Mouse (Mus musculus) CH12.LX (cell line): ENCODE data around the gene Bmp6. TPM values are rescaled to one million over a fixed set of nuclear protein-coding genes. Genes with fewer than 3 reads are reported as not detected.

Experiments
- DNase-seq: peaks from one replicate; pipeline ENCODE4 v3.0.0-alpha.2; 2013; ENCODE audit errors: extremely low read depth
- H3K27ac ChIP-seq: 2 replicates; pipeline ENCODE4 v1.5.1; 2012; ENCODE audit warnings: low read depth, mild to moderate bottlenecking, control low read depth, moderate library complexity; ENCODE audit not compliant: insufficient read depth
- H3K27me3 ChIP-seq: replicated peaks from 2 replicates; pipeline ENCODE3; 2012; ENCODE audit warnings: inconsistent platforms
- H3K36me3 ChIP-seq, 2 experiments: replicated peaks in 1 of 2; 2 replicates each; pipeline versions ENCODE3 to v1.6.1; 2012; ENCODE audit warnings: inconsistent platforms in 1 of 2, low read length in 1 of 2, mild to moderate bottlenecking in 1 of 2, mixed read lengths in 1 of 2, moderate library complexity in 1 of 2; ENCODE audit not compliant: control insufficient read depth in 1 of 2, insufficient read depth in 1 of 2
- H3K4me1 ChIP-seq, 2 experiments: 2 replicates each; pipeline ENCODE4 v1.6.1; 2012; ENCODE audit warnings: inconsistent platforms in 1 of 2, moderate library complexity in 1 of 2; ENCODE audit not compliant: insufficient read depth in 2 of 2, control insufficient read depth in 1 of 2
- H3K4me2 ChIP-seq: 2 replicates; pipeline ENCODE4 v1.6.1; 2012; ENCODE audit warnings: low read depth, mild to moderate bottlenecking, control low read depth; ENCODE audit not compliant: poor library complexity, insufficient read depth, severe bottlenecking
- H3K4me3 ChIP-seq, 3 experiments: fragments of 150-350 bp in 1 of 3; sonication (generic) in 1 of 3; replicated peaks in 1 of 3; 2 replicates each; pipeline versions ENCODE3 to v1.5.1; 2011 to 2012; ENCODE audit warnings: low read depth in 2 of 3, low read length in 2 of 3, mild to moderate bottlenecking in 2 of 3, moderate library complexity in 2 of 3, control low read depth in 1 of 3, improper control_type of control experiment in 1 of 3, inconsistent platforms in 1 of 3, mixed read lengths in 1 of 3; ENCODE audit not compliant: poor library complexity in 1 of 3
- H3K79me2 ChIP-seq: replicated peaks from 2 replicates; pipeline ENCODE4 v1.6.1; 2012; ENCODE audit warnings: mild to moderate bottlenecking, moderate library complexity; ENCODE audit not compliant: control insufficient read depth, poor library complexity, insufficient read depth, severe bottlenecking; ENCODE audit errors: extremely low read depth
- H3K9ac ChIP-seq: 2 replicates; pipeline ENCODE4 v1.6.1; 2012; ENCODE audit warnings: low read depth, mild to moderate bottlenecking, control low read depth, moderate library complexity; ENCODE audit not compliant: insufficient read depth
- H3K9me3 ChIP-seq: replicated peaks from 2 replicates; pipeline ENCODE3; 2012; ENCODE audit warnings: low read length, inconsistent platforms, mixed read lengths
- BHLHE40 ChIP-seq: IDR thresholded peaks from 2 replicates; pipeline ENCODE4 v1.6.1; 2011; ENCODE audit warnings: mild to moderate bottlenecking, low read depth, low read length, improper control_type of control experiment
- CTCF ChIP-seq, 2 experiments: IDR thresholded peaks in 1 of 2; conservative IDR thresholded peaks in 1 of 2; 2 replicates each; pipeline ENCODE4 v1.5.1; 2011 to 2012; ENCODE audit warnings: low read depth in 2 of 2, low read length in 2 of 2, improper control_type of control experiment in 1 of 2, inconsistent platforms in 1 of 2, mild to moderate bottlenecking in 1 of 2, moderate library complexity in 1 of 2
- E2F4 ChIP-seq: IDR thresholded peaks from 2 replicates; pipeline ENCODE4 v1.6.1; 2011; ENCODE audit warnings: low read depth, low read length, improper control_type of control experiment; ENCODE audit not compliant: insufficient replicate concordance
- EP300 ChIP-seq: IDR thresholded peaks from 2 replicates; pipeline ENCODE4 v1.6.1; 2011; ENCODE audit warnings: low read length, improper control_type of control experiment
- ETS1 ChIP-seq: conservative IDR thresholded peaks from 2 replicates; pipeline ENCODE4 v1.6.1; 2012; ENCODE audit warnings: low read depth, mild to moderate bottlenecking, inconsistent platforms, low read length, improper control_type of control experiment, moderate library complexity
- GABPA ChIP-seq: IDR thresholded peaks from 2 replicates; pipeline ENCODE4 v1.6.1; 2012; ENCODE audit warnings: low read depth, low read length, improper control_type of control experiment, inconsistent platforms; ENCODE audit not compliant: insufficient replicate concordance
- HCFC1 ChIP-seq: IDR thresholded peaks from 2 replicates; pipeline ENCODE4 v1.6.1; 2012; ENCODE audit warnings: low read depth, mild to moderate bottlenecking, inconsistent platforms, low read length, improper control_type of control experiment
- IRF4 ChIP-seq: IDR thresholded peaks from 2 replicates; pipeline ENCODE4 v1.6.1; 2014; ENCODE audit warnings: low read depth, mild to moderate bottlenecking, inconsistent platforms, low read length, improper control_type of control experiment
- JUN ChIP-seq: IDR thresholded peaks from 2 replicates; pipeline ENCODE4 v1.6.1; 2011; ENCODE audit warnings: low read depth, mild to moderate bottlenecking, low read length, improper control_type of control experiment, moderate library complexity; ENCODE audit not compliant: insufficient read depth
- KAT2A ChIP-seq: IDR thresholded peaks from 2 replicates; pipeline ENCODE4 v1.6.1; 2012; ENCODE audit warnings: low read length, improper control_type of control experiment, inconsistent platforms; ENCODE audit not compliant: insufficient replicate concordance
- MAFK ChIP-seq: IDR thresholded peaks from 2 replicates; pipeline ENCODE4 v1.6.1; 2011; ENCODE audit warnings: low read length, improper control_type of control experiment; ENCODE audit not compliant: insufficient replicate concordance
- MAZ ChIP-seq: IDR thresholded peaks from 2 replicates; pipeline ENCODE4 v1.6.1; 2012; ENCODE audit warnings: low read depth, mild to moderate bottlenecking, inconsistent platforms, low read length, improper control_type of control experiment, moderate library complexity
- MEF2A ChIP-seq: IDR thresholded peaks from 2 replicates; pipeline ENCODE4 v1.6.1; 2014; ENCODE audit warnings: low read depth, mild to moderate bottlenecking, inconsistent platforms, low read length, improper control_type of control experiment, borderline replicate concordance
- NELFE ChIP-seq: IDR thresholded peaks from 2 replicates; pipeline ENCODE4 v1.6.1; 2011; ENCODE audit warnings: low read depth, low read length, improper control_type of control experiment
- PAX5 ChIP-seq: IDR thresholded peaks from 2 replicates; pipeline ENCODE4 v1.6.1; 2012; ENCODE audit warnings: low read length, inconsistent platforms, mixed read lengths
- POLR2AphosphoS2 ChIP-seq: IDR thresholded peaks from 2 replicates; pipeline ENCODE4 v1.6.1; 2011; ENCODE audit warnings: low read depth, low read length, improper control_type of control experiment
- RAD21 ChIP-seq: IDR thresholded peaks from 2 replicates; pipeline ENCODE4 v1.6.1; 2011; ENCODE audit warnings: low read depth, mild to moderate bottlenecking, low read length, improper control_type of control experiment, moderate library complexity
- RCOR1 ChIP-seq: conservative IDR thresholded peaks from 2 replicates; pipeline ENCODE4 v1.6.1; 2012; ENCODE audit warnings: low read depth, mild to moderate bottlenecking, inconsistent platforms, low read length, improper control_type of control experiment
- TBP ChIP-seq: conservative IDR thresholded peaks from 2 replicates; pipeline ENCODE4 v1.6.1; 2011; ENCODE audit warnings: low read depth, low read length, improper control_type of control experiment
- TCF12 ChIP-seq: IDR thresholded peaks from 2 replicates; pipeline ENCODE4 v1.6.1; 2014; ENCODE audit warnings: low read depth, mild to moderate bottlenecking, inconsistent platforms, low read length, improper control_type of control experiment
- USF2 ChIP-seq: conservative IDR thresholded peaks from 2 replicates; pipeline ENCODE4 v1.6.1; 2011; ENCODE audit warnings: low read depth, low read length, improper control_type of control experiment
- dilution Hi-C: fragments of 300-500 bp; cut with MboI; formaldehyde crosslinking; loops from 2 replicates; pipeline ENCODE4 v1.14.3; 2020; ENCODE audit warnings: low sequenced_read_pairs; ENCODE audit not compliant: extremely low pct_unique_long_range_greater_than_20kb, extremely low pct_ligation_motif_present
- in situ Hi-C: fragments of 300-500 bp; cut with MboI; formaldehyde crosslinking; loops from 3 replicates; pipeline ENCODE4 v1.14.3; 2019; ENCODE audit warnings: low sequenced_read_pairs, low pct_ligation_motif_present, low pct_unique_long_range_greater_than_20kb, mixed read lengths
- polyA plus RNA-seq: library from polyadenylated mRNA; unstranded; fragments of >175 nt; gene quantifications from 2 replicates; pipeline ENCODE4 v1.2.1, GENCODE M21; 2012; ENCODE audit warnings: low read depth; ENCODE audit not compliant: insufficient read length
- total RNA-seq, 2 experiments: library from RNA; depleted of rRNA; stranded (reverse); fragments of 300-350 nt in 1 of 2; fragments of >200 nt in 1 of 2; gene quantifications; 2 replicates each; pipeline ENCODE4 v1.2.3; 2012 to 2014

Gene Bmp6
- total and polyA plus RNA-seq, 3 experiments = 0.16 to 3.5 (median 0.77) TPM

DNA sequence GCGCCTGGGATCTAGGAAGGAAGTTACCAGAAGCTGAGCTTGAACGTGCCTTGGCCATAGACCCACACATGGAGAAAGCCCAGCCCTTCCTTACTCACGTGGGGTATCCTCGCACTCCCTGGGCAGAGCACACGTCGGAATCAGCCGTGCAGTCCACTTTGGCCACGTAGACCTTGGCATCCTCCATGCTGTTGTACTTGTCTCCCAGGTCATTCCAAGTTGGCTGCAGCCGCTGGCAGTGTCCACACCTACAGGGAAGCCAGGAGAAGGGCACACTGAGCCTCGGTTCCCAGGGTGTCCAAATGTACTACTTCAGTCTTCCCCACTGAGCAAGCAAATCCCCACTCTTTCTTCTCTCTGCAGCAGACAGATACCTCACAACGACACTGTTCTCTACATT is 178.3 kb downstream of the Bmp6 start:
- Histone ChIP-seq H3K27ac (peak overlapping the region; percentile 90), H3K4me1 (peaks cover 26 to 66% of the 10 kb centered on the region in 2 experiments), H3K79me2 (peaks cover 68% of the 10 kb centered on the region), H3K4me2 (peak overlapping the region; percentile 73), H3K4me3 (peak overlapping the region in 1 of 3 experiments; percentile 28), H3K36me3 (peaks cover 40 to 78% of the 10 kb centered on the region in 2 experiments), H3K9me3 (peaks cover 33% of the 10 kb centered on the region), H3K9ac (no peak overlapping the region), H3K27me3 (no peaks in the 10 kb centered on the region)
- DNase-seq = no peak
- dilution Hi-C loops = no loop called here
- TF ChIP-seq EP300 = no peak
- no peak for TF ChIP-seq TCF12
- TF ChIP-seq HCFC1 = no peak
- TF ChIP-seq RCOR1 = no peak
- TF ChIP-seq MEF2A = no peak
- no peak for TF ChIP-seq GABPA
- TF ChIP-seq MAFK = no peak
- in situ Hi-C loops = no loop called here

DNA sequence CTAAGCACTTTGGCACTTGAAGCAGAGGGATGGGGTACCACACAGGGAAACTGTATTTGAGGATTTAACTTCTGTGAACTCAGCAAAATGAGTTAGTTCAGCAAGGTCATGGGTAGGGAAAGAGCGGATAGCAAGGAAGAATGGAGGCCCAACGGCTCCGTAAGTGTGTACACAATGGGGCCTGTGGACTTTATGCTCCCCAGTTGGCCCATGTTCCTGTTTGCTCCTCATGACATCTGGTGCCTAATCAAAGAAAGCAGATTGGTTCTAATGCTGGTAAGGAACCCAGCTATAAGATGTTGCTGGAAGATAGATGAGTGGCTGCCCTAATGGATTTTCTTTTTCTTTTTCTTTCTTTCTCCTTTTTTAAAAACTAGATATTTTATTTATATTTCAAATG is 180.4 kb downstream of the Bmp6 start:
- TF ChIP-seq E2F4 (no peak), TCF12 (no peak), POLR2AphosphoS2 (no peak), KAT2A (no peak), USF2 (no peak), TBP (no peak), RAD21 (no peak), PAX5 (no peak), NELFE (no peak), MAZ (no peak), IRF4 (no peak), ETS1 (no peak), MEF2A (no peak), BHLHE40 (no peak), CTCF (conservative IDR thresholded peaks at IDR 0.05 in 1 of 2, IDR thresholded peaks at IDR 0.05 in 1 of 2; ENCODE audit: low read depth in 2 of 2, low read length in 2 of 2) (no peak), JUN (no peak)
- TF ChIP-seq, all 38 proteins: peak for 0
- in situ Hi-C loops = no loop called here
- no peaks in the 10 kb centered on the region for H3K27me3 ChIP-seq
- no peak overlapping the region for H3K4me3 ChIP-seq
- H3K4me2 ChIP-seq = no peak overlapping the region
- H3K4me1 ChIP-seq = peaks cover 24 to 68% of the 10 kb centered on the region in 2 experiments
- no peak overlapping the region for H3K27ac ChIP-seq
- peaks cover 33% of the 10 kb centered on the region for H3K9me3 ChIP-seq
- no peak overlapping the region for H3K9ac ChIP-seq
- dilution Hi-C loops = no loop called here
- peaks cover 29 to 58% of the 10 kb centered on the region in 2 experiments for H3K36me3 ChIP-seq
- no peak for DNase-seq
- H3K79me2 ChIP-seq = peaks cover 53% of the 10 kb centered on the region
